Mouse (Mus musculus): ENCODE measurements around the gene Fbxo3. TPM values are rescaled to one million over a fixed set of nuclear protein-coding genes. Genes with fewer than 3 reads are reported as not detected.

The Fbxo3 gene
- polyA plus RNA-seq, 1 experiment from 2014 or later = 38.4 TPM

DNA sequence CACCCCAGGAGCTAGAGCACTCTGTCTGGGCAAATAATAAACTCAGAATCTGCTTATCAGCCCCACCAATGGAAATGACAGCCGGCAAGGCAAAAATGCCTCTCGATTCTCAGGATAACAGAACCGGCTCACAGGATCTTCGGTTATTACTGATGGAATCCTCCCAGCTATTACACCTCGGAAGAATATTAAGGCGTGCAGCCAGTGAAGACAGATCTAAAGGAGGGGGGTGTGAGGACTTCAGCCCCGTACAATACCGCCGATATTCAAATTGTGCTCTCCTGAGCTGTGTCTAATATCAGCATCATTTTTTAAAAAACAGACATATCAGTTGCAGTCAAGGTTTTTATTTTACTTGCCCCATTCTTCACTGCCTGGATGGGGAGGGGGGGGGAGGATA, 35.4 kb upstream of the Fbxo3 start:
- Histone ChIP-seq H3K9me3 (ENCODE audit: control insufficient read depth, low read length) (no peaks in the 10 kb centered on the region), H3K36me3 (ENCODE audit: control insufficient read depth, insufficient read depth, low read length) (no peaks in the 10 kb centered on the region), H3K4me1 (replicated peaks; ENCODE audit: control insufficient read depth, insufficient read depth) (no peaks in the 10 kb centered on the region), H3K4me2 (replicated peaks; ENCODE audit: low read depth) (no peak overlapping the region), H3K9ac (ENCODE audit: low read length) (no peak overlapping the region), H3K4me3 (ENCODE audit: low read depth, low read length) (no peak overlapping the region), H3K27me3 (ENCODE audit: control insufficient read depth, insufficient read depth, low read length) (no peaks in the 10 kb centered on the region), H3K27ac (replicated peaks) (no peak overlapping the region)
- DNase-seq (ENCODE audit: low spot score) (no peak), ATAC-seq (ENCODE audit: low FRiP score, low TSS enrichment) (no peak)
- WGBS = 70% methylated on average over 9 of the region's 9 CpGs
- TF ChIP-seq CTCF (IDR thresholded peaks at IDR 0.05; ENCODE audit: low read depth) = no peak
- TF ChIP-seq EP300 (optimal IDR thresholded peaks at IDR 0.05) = no peak

DNA sequence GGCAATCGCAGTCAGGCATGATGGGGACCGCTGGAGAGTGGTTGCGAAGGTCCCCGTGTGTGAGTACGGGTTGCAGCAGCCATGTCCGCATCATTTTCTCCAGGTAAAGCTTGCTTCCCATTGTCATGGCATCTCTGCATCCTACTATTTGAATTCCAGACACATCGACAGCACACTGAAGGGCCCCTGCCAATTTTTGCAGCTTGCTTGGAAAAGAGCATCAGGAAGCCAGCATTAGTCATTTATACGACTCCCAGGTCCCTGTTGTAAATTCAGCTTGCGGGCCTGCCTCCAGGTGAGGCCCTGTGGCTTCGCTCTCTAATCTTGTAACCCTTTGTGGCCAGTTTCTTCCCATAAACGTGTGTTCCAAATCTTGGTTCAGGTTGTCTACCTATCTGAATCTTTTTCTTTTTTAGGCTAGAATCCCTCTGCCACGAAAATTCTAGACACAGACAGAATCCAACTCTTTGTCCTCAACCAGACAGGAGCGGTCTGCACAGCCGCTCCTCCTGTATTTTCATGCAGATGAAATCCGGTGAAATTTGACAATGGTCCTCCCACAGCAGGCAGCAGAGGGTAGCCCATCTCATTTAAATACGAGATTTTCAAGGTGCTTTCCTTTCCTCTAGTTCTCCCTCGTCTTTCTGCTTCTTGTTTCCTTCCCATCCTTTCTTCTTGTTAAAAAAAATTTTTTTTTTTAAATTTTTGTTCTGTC, 34.7 kb upstream of the Fbxo3 start:
- H3K36me3 ChIP-seq (ENCODE audit: control insufficient read depth, insufficient read depth, low read length) = no peaks in the 10 kb centered on the region
- H3K4me1 ChIP-seq (replicated peaks; ENCODE audit: control insufficient read depth, insufficient read depth) = no peaks in the 10 kb centered on the region
- no peaks in the 10 kb centered on the region for H3K27me3 ChIP-seq (ENCODE audit: control insufficient read depth, insufficient read depth, low read length)
- H3K4me2 ChIP-seq (replicated peaks; ENCODE audit: low read depth) = no peak overlapping the region
- ATAC-seq (ENCODE audit: low FRiP score, low TSS enrichment) (no peak), DNase-seq (ENCODE audit: low spot score) (no peak)
- H3K9me3 ChIP-seq (ENCODE audit: control insufficient read depth, low read length) = no peaks in the 10 kb centered on the region
- H3K27ac ChIP-seq (replicated peaks) = no peak overlapping the region
- H3K4me3 ChIP-seq (ENCODE audit: low read depth, low read length) = no peak overlapping the region
- no peak overlapping the region for H3K9ac ChIP-seq (ENCODE audit: low read length)
- no peak for TF ChIP-seq EP300 (optimal IDR thresholded peaks at IDR 0.05)
- no peak for TF ChIP-seq CTCF (IDR thresholded peaks at IDR 0.05; ENCODE audit: low read depth)
- 38% methylated on average over 17 of the region's 17 CpGs for WGBS

DNA sequence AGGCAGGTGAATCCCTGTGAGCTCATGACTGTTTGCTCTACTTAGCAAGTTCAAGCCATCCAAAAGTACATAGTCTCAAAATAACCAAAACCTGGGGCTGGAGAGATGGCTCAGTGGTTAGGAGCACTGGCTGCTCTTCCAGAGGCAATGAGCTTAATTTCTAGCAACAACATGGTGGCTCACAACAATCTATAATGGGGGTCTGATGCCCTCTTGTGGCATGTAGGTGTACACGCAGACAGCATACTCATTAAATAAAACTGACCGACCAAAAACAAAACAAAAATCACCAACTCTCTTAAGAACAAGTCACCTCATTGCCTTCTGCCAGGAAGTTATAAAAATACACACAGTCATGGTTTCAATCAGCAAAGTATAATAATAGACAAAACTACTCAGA, 26.4 kb upstream of the Fbxo3 start:
- H3K36me3 ChIP-seq (ENCODE audit: control insufficient read depth, insufficient read depth, low read length) = no peaks in the 10 kb centered on the region
- no peak overlapping the region for H3K9ac ChIP-seq (ENCODE audit: low read length)
- TF ChIP-seq EP300 (optimal IDR thresholded peaks at IDR 0.05) = no peak
- peak; percentile 70 for TF ChIP-seq CTCF (IDR thresholded peaks at IDR 0.05; ENCODE audit: low read depth)
- no peaks in the 10 kb centered on the region for H3K27me3 ChIP-seq (ENCODE audit: control insufficient read depth, insufficient read depth, low read length)
- ATAC-seq (ENCODE audit: low FRiP score, low TSS enrichment) (no peak), DNase-seq (ENCODE audit: low spot score) (no peak)
- 17% methylated on average over 2 of the region's 2 CpGs for WGBS
- H3K4me2 ChIP-seq (replicated peaks; ENCODE audit: low read depth) = no peak overlapping the region
- no peaks in the 10 kb centered on the region for H3K4me1 ChIP-seq (replicated peaks; ENCODE audit: control insufficient read depth, insufficient read depth)
- no peak overlapping the region for H3K4me3 ChIP-seq (ENCODE audit: low read depth, low read length)
- H3K9me3 ChIP-seq (ENCODE audit: control insufficient read depth, low read length) = no peaks in the 10 kb centered on the region
- H3K27ac ChIP-seq (replicated peaks) = no peak overlapping the region

DNA sequence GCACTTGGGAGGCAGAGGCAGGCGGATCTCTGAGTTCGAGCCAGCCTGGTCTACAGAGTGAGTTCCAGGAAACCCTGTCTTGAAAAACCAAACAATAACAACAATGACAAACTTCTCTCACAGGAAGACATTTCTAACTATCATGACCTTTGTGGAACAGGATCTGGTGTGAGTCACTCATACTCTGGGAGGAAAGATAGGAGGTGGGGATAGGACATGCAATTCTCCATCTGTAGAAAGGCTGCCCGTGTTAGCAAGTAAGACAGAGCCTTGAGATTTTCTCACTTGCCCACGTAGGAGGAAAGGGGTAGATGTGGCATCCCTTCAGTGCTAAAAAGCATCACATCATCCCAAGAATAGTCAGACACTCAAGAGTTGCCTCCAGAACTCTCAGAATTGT, 25.7 kb upstream of the Fbxo3 start:
- Histone ChIP-seq H3K4me2 (replicated peaks; ENCODE audit: low read depth) (no peak overlapping the region), H3K9me3 (ENCODE audit: control insufficient read depth, low read length) (no peaks in the 10 kb centered on the region), H3K27me3 (ENCODE audit: control insufficient read depth, insufficient read depth, low read length) (no peaks in the 10 kb centered on the region), H3K36me3 (ENCODE audit: control insufficient read depth, insufficient read depth, low read length) (no peaks in the 10 kb centered on the region), H3K9ac (ENCODE audit: low read length) (no peak overlapping the region), H3K4me1 (replicated peaks; ENCODE audit: control insufficient read depth, insufficient read depth) (no peaks in the 10 kb centered on the region), H3K27ac (replicated peaks) (no peak overlapping the region), H3K4me3 (ENCODE audit: low read depth, low read length) (no peak overlapping the region)
- TF ChIP-seq EP300 (optimal IDR thresholded peaks at IDR 0.05) (no peak), CTCF (IDR thresholded peaks at IDR 0.05; ENCODE audit: low read depth) (no peak)
- DNase-seq (ENCODE audit: low spot score) = no peak
- ATAC-seq (ENCODE audit: low FRiP score, low TSS enrichment) = no peak
- WGBS = 78% methylated on average over 4 of the region's 4 CpGs

DNA sequence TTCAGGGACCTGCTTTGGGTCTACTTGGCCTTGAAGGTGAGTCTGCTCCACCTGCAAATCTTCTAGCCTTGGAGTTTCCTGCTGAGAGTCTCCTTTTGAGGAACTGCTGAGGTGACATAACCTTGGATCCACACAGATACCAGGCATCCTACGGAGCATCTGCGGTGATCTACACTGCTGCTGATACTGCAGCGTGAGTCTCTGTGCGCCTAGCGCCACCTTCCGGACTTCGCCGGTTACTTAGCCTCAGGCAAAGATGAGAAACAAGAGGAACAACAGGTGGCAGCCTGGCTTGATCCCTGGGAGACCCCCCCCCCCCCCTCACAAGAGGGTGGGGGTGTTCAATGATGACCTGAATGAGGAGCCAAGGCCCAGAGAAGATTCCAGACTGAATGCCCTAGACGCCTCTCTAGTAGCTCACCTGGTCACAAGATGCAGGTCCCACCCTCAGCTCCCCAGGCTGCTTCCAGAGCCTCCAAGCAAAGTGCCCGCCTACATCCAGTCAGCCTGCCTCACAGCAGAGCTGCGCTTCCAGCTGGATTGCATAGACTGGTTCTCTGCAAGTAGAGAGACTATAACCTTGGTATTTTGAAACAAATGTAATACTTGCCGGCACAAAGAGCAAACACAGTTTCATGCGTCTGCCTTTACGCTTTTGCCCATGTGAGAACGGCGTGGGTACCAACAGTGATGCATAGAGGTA, 24.7 kb upstream of the Fbxo3 start:
- Histone ChIP-seq H3K27ac (replicated peaks) (no peak overlapping the region), H3K4me2 (replicated peaks; ENCODE audit: low read depth) (no peak overlapping the region), H3K9me3 (ENCODE audit: control insufficient read depth, low read length) (no peaks in the 10 kb centered on the region), H3K36me3 (ENCODE audit: control insufficient read depth, insufficient read depth, low read length) (no peaks in the 10 kb centered on the region), H3K4me3 (ENCODE audit: low read depth, low read length) (no peak overlapping the region), H3K4me1 (replicated peaks; ENCODE audit: control insufficient read depth, insufficient read depth) (no peaks in the 10 kb centered on the region), H3K9ac (ENCODE audit: low read length) (no peak overlapping the region), H3K27me3 (ENCODE audit: control insufficient read depth, insufficient read depth, low read length) (no peaks in the 10 kb centered on the region)
- DNase-seq (ENCODE audit: low spot score) (peak; percentile 61), ATAC-seq (ENCODE audit: low FRiP score, low TSS enrichment) (no peak)
- TF ChIP-seq EP300 (optimal IDR thresholded peaks at IDR 0.05) = no peak
- peak; percentile 77 for TF ChIP-seq CTCF (IDR thresholded peaks at IDR 0.05; ENCODE audit: low read depth)
- WGBS = 27% methylated on average over 16 of the region's 16 CpGs
